Mouse (Mus musculus): Measurements from ENCODE around the gene Yaf2.

- no peak for TF ChIP-seq CTCF (IDR thresholded peaks at IDR 0.05; ENCODE audit: low read depth)
- TF ChIP-seq EP300 (optimal IDR thresholded peaks at IDR 0.05) = no peak
Measured at GRCm38 (mm10) chr15:93287628-93288027, 49.1 kb downstream of the Yaf2 start.

All from stomach, postnatal 0 days (tissue).